Mouse (Mus musculus): ENCODE data around the gene Rpa1. TPM values are rescaled to one million over a fixed set of nuclear protein-coding genes. Genes with fewer than 3 reads are reported as not detected.

Gene Rpa1
- 36.9 and 55.4 TPM in 2 replicates for polyA plus RNA-seq (2015; fragmentation: Nextera tagmentation; extraction: Ambion mirVana)

GRCm38 (mm10) chr11:75348199-75348889 is at the start of gene Rpa1, which contains the start of gene Smyd4:
Gene Rpa1, minus strand, starts transcription at chr11:75348324.
Gene Smyd4, plus strand, starts transcription at chr11:75348433.

Small RNA genes within 50 kb of the gene (microRNA-seq; reads per million reads assigned to microRNA genes)
- gene Gm47300 (ENCODE audit: borderline replicate concordance, insufficient number of aligned reads) = not detected

Other genes starting within 250 kb of the Rpa1 start
- gene Hic1, start 178.8 kb downstream of the Rpa1 start, polyA plus RNA-seq (2015; fragmentation: Nextera tagmentation; extraction: Ambion mirVana) = 12.6 and 17.0 TPM in 2 replicates
- 23.0 and 25.9 TPM in 2 replicates for gene Ovca2, start 169.5 kb downstream of the Rpa1 start, polyA plus RNA-seq (2015; fragmentation: Nextera tagmentation; extraction: Ambion mirVana)
- gene Dph1, start 157.1 kb downstream of the Rpa1 start, polyA plus RNA-seq (2015; fragmentation: Nextera tagmentation; extraction: Ambion mirVana) = 16.5 and 28.3 TPM in 2 replicates
- gene Rtn4rl1, start 154.5 kb downstream of the Rpa1 start, polyA plus RNA-seq (2015; fragmentation: Nextera tagmentation; extraction: Ambion mirVana) = 6.4 and 11.6 TPM in 2 replicates
- gene Smyd4, start 109 bp upstream of the Rpa1 start, polyA plus RNA-seq (2015; fragmentation: Nextera tagmentation; extraction: Ambion mirVana) = 7.0 and 10.2 TPM in 2 replicates
- gene Serpinf1, start 74.4 kb upstream of the Rpa1 start, polyA plus RNA-seq (2015; fragmentation: Nextera tagmentation; extraction: Ambion mirVana) = 146 and 196 TPM in 2 replicates
- 19.6 and 24.7 TPM in 2 replicates for gene Serpinf2, start 91.3 kb upstream of the Rpa1 start, polyA plus RNA-seq (2015; fragmentation: Nextera tagmentation; extraction: Ambion mirVana)
- 3.8 and 4.2 TPM in 2 replicates for gene Wdr81, start 106.4 kb upstream of the Rpa1 start, polyA plus RNA-seq (2015; fragmentation: Nextera tagmentation; extraction: Ambion mirVana)
- 24.9 and 26.6 TPM in 2 replicates for gene Tlcd2, start 113.4 kb upstream of the Rpa1 start, polyA plus RNA-seq (2015; fragmentation: Nextera tagmentation; extraction: Ambion mirVana)
- gene Prpf8, start 138.5 kb upstream of the Rpa1 start, polyA plus RNA-seq (2015; fragmentation: Nextera tagmentation; extraction: Ambion mirVana) = 21.3 and 27.5 TPM in 2 replicates
- gene Rilp, start 161.8 kb upstream of the Rpa1 start, polyA plus RNA-seq (2015; fragmentation: Nextera tagmentation; extraction: Ambion mirVana) = 4.1 and 4.4 TPM in 2 replicates
- 5.6 and 8.0 TPM in 2 replicates for gene Scarf1, start 165.2 kb upstream of the Rpa1 start, polyA plus RNA-seq (2015; fragmentation: Nextera tagmentation; extraction: Ambion mirVana)
- gene Slc43a2, start 183.4 kb upstream of the Rpa1 start, polyA plus RNA-seq (2015; fragmentation: Nextera tagmentation; extraction: Ambion mirVana) = 8.5 and 9.5 TPM in 2 replicates
- 55.9 and 68.0 TPM in 2 replicates for gene Pitpna, start 239.8 kb upstream of the Rpa1 start, polyA plus RNA-seq (2015; fragmentation: Nextera tagmentation; extraction: Ambion mirVana)